Mouse (Mus musculus): Measurements from ENCODE around the gene Stk11ip. TPM values are rescaled to one million over a fixed set of nuclear protein-coding genes. Genes with fewer than 3 reads are reported as not detected.

Gene Stk11ip
- total RNA-seq, 2 experiments from 2014 or later = 15.4 to 23.2 TPM

- ATAC-seq (replicated peaks; ENCODE audit: poor library complexity, severe bottlenecking) = no peak
Measured at GRCm38 (mm10) chr1:75502945-75503650, 18.2 kb upstream of the Stk11ip start.

GRCm38 (mm10) chr1:75503651-75503980 is 17.7 kb upstream of the Stk11ip start:
- ATAC-seq (replicated peaks; ENCODE audit: poor library complexity, severe bottlenecking) = no peak

- no peak for ATAC-seq (replicated peaks; ENCODE audit: poor library complexity, severe bottlenecking)
Measured at GRCm38 (mm10) chr1:75504256-75505045, 16.9 kb upstream of the Stk11ip start.

- ATAC-seq (replicated peaks; ENCODE audit: poor library complexity, severe bottlenecking) = peak; percentile 33
Measured at GRCm38 (mm10) chr1:75505159-75505955, 16.0 kb upstream of the Stk11ip start.

GRCm38 (mm10) chr1:75505956-75506831 is 15.1 kb upstream of the Stk11ip start, which contains the start of gene Obsl1:
Obsl1 (minus strand) TSS chr1:75506452.
- no peak; the same call in 1 of the 2 replicates for ATAC-seq (replicated peaks; ENCODE audit: poor library complexity, severe bottlenecking)

GRCm38 (mm10) chr1:75507006-75507405 is 14.3 kb upstream of the Stk11ip start, which contains the start of gene Inha:
Inha (plus strand) TSS chr1:75507077.
- ATAC-seq (replicated peaks; ENCODE audit: poor library complexity, severe bottlenecking) = no peak

GRCm38 (mm10) chr1:75509586-75509985 is 11.7 kb upstream of the Stk11ip start:
- no peak for ATAC-seq (replicated peaks; ENCODE audit: poor library complexity, severe bottlenecking)

- ATAC-seq (replicated peaks; ENCODE audit: poor library complexity, severe bottlenecking) = no peak
Measured at GRCm38 (mm10) chr1:75510154-75510553, 11.2 kb upstream of the Stk11ip start.

GRCm38 (mm10) chr1:75511437-75512210 is 9.7 kb upstream of the Stk11ip start:
- ATAC-seq (replicated peaks; ENCODE audit: poor library complexity, severe bottlenecking) = no peak

GRCm38 (mm10) chr1:75512550-75512949 is 8.8 kb upstream of the Stk11ip start:
- ATAC-seq (replicated peaks; ENCODE audit: poor library complexity, severe bottlenecking) = no peak

- no peak for ATAC-seq (replicated peaks; ENCODE audit: poor library complexity, severe bottlenecking)
Measured at GRCm38 (mm10) chr1:75516703-75517380, 4.5 kb upstream of the Stk11ip start.

GRCm38 (mm10) chr1:75517984-75518383 is 3.3 kb upstream of the Stk11ip start:
- no peak for ATAC-seq (replicated peaks; ENCODE audit: poor library complexity, severe bottlenecking)

GRCm38 (mm10) chr1:75518427-75518826 is 2.9 kb upstream of the Stk11ip start:
- no peak for ATAC-seq (replicated peaks; ENCODE audit: poor library complexity, severe bottlenecking)

GRCm38 (mm10) chr1:75519576-75519975 is 1.8 kb upstream of the Stk11ip start:
- no peak for ATAC-seq (replicated peaks; ENCODE audit: poor library complexity, severe bottlenecking)

GRCm38 (mm10) chr1:75524679-75525078 is 3.4 kb downstream of the Stk11ip start:
- peak; percentile 11; the same call in 1 of the 2 replicates for ATAC-seq (replicated peaks; ENCODE audit: poor library complexity, severe bottlenecking)

GRCm38 (mm10) chr1:75530546-75530945 is 9.2 kb downstream of the Stk11ip start:
- no peak for ATAC-seq (replicated peaks; ENCODE audit: poor library complexity, severe bottlenecking)

- ATAC-seq (replicated peaks; ENCODE audit: poor library complexity, severe bottlenecking) = no peak; the same call in 1 of the 2 replicates
Measured at GRCm38 (mm10) chr1:75532280-75533172, 11.2 kb downstream of the Stk11ip start.

All from granulocyte monocyte progenitor cell, adult 5-6 weeks (primary cell).